Mouse (Mus musculus) retina, adult 2 months (tissue): Measurements from ENCODE around the gene Aire.
"Not testable (repeated sequence)": the region's sequence is repeated elsewhere in the genome, so short reads cannot be mapped to it uniquely, and the experiment has no call there.

Experiments
- DNase-seq: peaks from one replicate; pipeline ENCODE4 v3.0.0-alpha.2; 2012; ENCODE audit warnings: low read depth, low spot score

Aire gene

DNA sequence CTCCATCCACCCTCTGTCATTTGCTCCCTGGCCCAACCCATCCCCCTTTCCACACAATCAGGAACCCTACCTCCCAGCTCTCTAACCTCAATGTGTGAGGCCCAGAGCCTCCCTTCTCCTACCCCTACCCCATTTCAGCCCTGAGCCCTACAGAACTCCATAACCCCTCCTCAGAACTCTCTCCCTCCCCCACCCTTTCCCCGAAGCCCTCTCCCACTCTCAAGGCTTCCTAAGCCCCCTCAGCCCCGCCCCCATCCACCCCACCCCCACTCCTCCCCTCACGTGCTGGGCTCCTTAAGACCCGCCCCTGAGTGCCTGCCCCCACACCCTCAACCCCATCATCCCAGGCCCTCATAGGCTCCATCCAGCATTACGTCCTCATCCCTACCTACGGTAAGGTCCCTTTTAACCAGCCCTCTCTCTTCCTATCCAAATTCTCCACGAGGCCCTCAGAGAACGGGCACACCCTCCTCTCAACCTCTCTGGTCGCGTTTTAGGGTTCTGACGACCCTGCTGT is 6.2 kb upstream of the Aire start:
- DNase-seq: no peak

DNA sequence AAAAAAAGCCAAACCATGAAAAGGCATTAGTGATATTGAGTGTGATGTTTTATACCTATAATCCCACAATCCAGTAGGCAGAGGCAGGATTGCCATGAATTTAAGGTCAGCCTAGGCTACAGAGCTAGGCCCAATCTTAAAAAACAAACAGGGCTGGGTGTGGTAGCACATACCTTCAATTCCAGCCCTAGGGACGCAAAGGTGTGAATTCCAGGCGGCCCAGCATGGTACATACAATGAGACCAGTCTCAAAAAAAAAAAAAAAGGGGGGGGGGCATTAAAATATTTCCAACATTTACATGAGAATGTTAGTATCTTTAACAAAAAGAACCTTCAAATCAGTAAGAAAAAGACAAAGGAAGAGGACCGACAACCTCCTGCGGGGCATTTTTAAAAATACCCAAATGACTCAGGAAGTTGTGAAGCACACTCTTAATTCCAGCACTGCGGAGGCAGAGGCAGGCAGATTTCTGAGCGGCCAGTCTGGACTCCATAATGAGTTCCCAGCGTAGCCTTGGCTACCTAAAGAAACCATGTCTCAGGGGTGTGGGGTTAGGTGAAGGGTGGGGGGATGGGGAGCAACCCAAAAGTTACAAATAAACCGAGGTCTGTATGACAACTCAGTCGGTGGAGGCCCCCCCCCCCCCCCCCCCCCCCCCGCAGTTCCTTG is 4.8 kb upstream of the Aire start:
- DNase-seq: no peak

- no peak for DNase-seq
These were observed 3.0 kb upstream of the Aire start for GRCm38 (mm10) chr10:78046388-78046787.

- DNase-seq: no peak
These were observed 1.1 kb upstream of the Aire start for GRCm38 (mm10) chr10:78044531-78044930.

DNA sequence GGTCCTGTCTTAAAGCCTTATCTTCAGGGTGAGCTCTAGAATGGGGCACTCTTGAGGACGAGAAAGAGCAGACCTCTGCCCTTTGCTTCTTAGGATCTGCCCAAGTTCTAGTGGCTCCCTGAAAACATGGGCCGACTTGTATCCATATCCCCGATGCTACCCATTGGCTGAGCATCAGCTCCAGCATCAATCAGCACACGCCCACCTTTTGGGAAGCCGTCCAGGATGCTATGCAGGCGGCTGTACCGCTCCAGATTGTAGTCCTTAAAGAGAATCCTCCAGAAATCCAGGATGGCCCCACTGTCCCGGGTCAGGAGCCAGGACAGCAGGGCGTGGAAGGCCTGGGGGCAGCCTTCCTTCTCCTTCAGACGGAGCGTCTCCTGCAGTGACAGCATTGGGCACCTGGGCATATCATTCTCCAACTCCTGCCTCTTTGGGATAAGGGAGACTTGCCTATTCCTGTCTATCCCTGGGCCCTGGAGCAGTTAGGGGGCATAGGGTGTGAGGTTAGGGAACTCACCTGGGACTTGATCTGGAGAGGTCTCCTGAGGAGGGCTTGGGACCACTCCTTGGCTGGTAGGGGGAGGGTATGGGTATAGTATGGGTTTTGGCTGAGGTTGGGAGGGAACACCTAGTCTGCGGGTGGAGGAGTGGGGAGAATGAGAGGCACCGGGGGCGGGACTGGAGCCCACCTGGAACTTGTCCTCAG is 559 bp downstream of the Aire start:
- no peak for DNase-seq

DNA sequence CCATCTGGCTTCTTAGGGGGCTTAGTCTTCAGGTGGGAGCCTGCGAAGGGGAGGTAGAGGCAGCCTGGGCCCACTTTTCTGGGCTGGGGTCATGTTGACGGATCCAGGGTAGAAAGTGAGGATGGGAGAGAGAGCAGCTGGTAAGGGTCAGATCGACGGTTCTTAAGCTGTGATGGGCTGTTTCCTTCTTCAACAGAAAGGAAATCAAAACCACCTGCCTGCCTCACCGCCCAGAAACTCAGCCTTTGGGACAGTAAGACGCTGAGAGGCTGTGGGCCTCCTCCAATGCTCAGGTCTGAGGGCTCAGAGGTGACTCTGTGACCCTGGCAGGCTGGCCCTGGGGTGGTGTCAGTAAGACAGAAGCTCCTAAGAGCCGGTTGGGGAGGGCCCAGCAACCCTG is 1.3 kb downstream of the Aire start:
- no peak for DNase-seq

DNA sequence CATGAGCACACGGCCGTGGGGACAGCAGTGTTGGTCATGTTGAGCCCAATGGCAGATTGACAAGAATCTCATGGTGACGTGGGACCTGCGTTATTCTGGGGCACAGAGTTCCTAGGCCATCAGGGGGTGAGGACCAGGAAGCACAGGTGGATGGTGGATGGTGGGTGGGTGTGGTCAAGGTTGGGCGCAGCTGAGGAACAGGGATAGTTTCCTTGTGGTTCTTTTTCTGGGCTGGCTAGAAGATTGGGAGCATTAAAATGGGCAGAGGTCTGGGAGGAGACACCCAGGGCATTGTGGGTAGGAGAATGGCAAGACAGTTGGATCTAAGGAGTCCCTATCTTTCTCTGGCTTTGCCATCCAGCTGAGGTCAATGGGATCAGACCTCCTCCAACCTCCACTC is 1.8 kb downstream of the Aire start, which contains the start of gene Dnmt3l:
TSS of gene Dnmt3l (plus strand) at position 301 of the 400 bp plus-strand sequence.
- DNase-seq: no peak

GRCm38 (mm10) chr10:78037139-78037538 is 6.3 kb downstream of the Aire start:
- no peak for DNase-seq

DNA sequence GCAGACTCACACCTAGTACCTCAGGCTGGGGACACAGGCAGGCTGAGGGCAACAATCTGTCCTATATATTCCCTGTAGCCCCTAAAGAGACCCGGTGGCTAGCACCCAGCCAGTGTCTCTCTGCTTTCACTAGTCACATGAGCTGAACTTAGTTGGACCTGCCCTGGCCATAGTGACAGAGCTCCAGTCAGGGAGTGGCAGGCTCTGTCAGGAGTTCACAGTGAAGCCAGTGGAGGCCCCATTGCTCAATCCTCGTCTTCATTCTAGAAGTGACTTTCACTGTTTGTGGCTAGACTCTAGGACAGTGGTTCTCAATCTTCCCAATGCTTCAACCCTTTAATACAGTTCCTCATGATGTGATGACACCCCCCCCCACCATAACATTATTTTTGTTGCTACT is 11.4 kb downstream of the Aire start:
- no peak for DNase-seq

DNA sequence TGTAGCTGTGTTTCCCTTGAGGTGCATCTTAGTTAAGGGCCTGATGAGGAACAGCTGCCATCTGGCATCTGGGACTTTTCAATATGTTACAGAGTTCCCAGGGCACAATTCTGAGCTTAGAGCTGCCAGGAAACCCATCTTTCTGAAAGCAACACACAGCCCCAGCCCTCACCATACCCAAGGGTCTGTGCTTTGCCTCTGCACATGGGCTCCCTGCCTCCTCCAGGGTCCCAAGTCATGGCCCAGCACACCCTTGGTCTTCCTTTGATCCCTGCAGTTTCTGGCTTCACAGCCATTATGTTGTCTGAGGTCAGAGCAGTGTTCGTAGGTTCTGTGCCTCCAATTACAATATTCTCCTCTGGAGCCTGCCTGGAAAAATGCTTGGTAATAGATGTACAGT is 14.3 kb downstream of the Aire start:
- no peak for DNase-seq

DNA sequence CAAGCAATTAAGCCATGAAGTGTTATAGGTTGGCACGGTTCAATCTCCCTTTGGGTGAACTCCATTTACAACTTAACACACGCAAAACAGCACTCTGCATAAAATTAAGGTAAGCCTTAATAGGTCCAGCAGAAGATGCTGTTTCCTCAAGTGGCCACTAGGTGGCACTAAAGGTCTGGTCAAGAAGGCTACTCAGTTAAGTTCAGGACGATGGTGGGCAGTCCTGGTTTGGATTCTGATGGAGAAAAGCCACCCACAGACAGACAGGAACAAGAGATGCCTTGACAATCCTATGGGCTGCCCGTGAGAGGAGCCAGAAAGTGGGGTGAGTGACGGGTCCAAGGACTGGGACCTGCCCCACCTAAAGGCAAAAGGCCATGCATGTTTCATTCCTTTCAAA is 15.3 kb downstream of the Aire start:
- peak; percentile 65 for DNase-seq

- DNase-seq: not testable (repeated sequence)
These were observed 18.0 kb downstream of the Aire start for GRCm38 (mm10) chr10:78025453-78025852.

GRCm38 (mm10) chr10:78019984-78020383 is 23.4 kb downstream of the Aire start:
- not testable (repeated sequence) for DNase-seq

GRCm38 (mm10) chr10:78019291-78019690 is 24.1 kb downstream of the Aire start:
- DNase-seq: no peak

DNA sequence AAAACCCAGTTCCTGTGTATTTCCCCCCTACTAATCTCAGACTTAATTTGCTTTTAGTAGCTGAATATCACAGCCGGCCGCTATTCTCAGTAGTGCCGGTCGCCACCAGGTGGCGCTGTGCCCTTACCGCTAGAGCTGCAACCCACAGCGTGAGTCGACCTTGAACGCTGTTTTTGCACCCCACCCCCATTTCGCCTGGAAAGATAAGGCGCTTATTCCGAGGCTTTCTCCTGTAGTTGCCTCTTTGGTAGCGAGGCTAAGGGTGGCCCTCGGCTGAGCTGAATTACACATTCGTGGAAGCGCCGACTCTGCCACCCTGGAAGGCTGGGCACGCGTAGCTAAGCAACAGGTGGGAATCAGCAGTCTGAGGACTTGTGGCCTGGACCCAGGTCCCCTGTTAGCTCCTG is 24.6 kb downstream of the Aire start:
- peak; percentile 92 for DNase-seq

DNA sequence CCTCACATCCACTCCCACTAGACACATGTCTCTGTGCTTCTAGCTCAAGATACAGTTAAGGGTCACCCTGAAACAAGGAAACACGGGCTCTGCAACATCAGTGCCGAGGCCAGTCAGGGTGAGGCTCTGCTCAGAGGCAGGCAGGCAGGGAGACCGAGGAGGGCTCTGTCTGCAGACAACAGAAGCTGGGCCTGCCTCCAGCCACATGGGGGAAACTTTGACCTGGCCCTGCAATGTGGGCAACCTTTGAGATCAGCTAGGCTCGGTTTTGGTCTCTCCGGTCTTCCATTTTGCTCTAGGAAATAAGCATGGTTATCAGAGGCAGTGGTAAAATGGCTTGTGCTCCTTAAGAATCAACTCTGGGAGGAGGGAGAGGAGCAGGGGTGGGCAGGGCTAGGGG is 27.0 kb downstream of the Aire start:
- DNase-seq: no peak

DNA sequence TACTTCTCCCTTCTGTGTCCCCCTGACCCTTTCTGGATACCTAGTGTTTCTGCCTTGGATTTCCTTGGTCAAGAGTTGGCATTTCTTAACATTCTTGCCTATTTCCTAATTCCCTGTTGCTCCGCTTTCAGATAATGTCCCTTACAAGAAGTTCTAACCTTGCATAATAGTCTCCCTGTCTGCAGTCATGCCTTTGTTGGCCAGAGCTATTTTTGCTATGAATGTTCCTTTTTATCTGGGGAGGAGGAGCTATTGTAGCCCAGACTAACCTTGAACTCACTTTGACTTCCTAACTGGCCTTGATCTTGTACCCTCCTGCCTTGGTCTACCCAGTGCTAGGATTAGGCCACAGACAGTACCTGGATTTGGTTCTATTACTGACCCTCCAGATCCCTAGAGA is 27.9 kb downstream of the Aire start:
- no peak for DNase-seq

- no peak for DNase-seq
These were observed 30.5 kb downstream of the Aire start for GRCm38 (mm10) chr10:78012661-78013495.

GRCm38 (mm10) chr10:78011116-78011515 is 32.3 kb downstream of the Aire start:
- not testable (repeated sequence) for DNase-seq

GRCm38 (mm10) chr10:78010335-78010734 is 33.1 kb downstream of the Aire start:
- DNase-seq: no peak

GRCm38 (mm10) chr10:78009945-78010293 is 33.5 kb downstream of the Aire start, which contains the start of gene Pfkl:
Gene Pfkl, minus strand, starts transcription at chr10:78010083.
- DNase-seq: no peak
